Mouse (Mus musculus): ENCODE results near the gene Mospd1. TPM values are rescaled to one million over a fixed set of nuclear protein-coding genes. Genes with fewer than 3 reads are reported as not detected.

Mospd1 gene
- polyA plus RNA-seq, 1 experiment: 20.0 TPM

GRCm38 (mm10) chrX:53321111-53321510 lies 49.2 kb downstream of the Mospd1 start:
- H3K4me2 ChIP-seq (ENCODE audit: low read depth): no peak overlapping the region
- no peak overlapping the region for H3ac ChIP-seq (ENCODE audit: control insufficient read depth, insufficient read length)
- no peaks in the 10 kb centered on the region for H3K79me2 ChIP-seq (ENCODE audit: control insufficient read depth, insufficient read depth)
- no peak overlapping the region for H3K4me3 ChIP-seq
- no peaks in the 10 kb centered on the region for H3K36me3 ChIP-seq (ENCODE audit: control insufficient read depth, insufficient read depth)
- peaks cover 7% of the 10 kb centered on the region for H3K27me3 ChIP-seq (ENCODE audit: control insufficient read depth, insufficient read depth, insufficient read length)
- TF ChIP-seq MYOG (IDR thresholded peaks at IDR 0.05; ENCODE audit: control insufficient read depth in 1 of 3, insufficient read depth in 1 of 3, insufficient read length in 2 of 3, low read depth in 2 of 3) (no peak), REST (IDR thresholded peaks at IDR 0.05; ENCODE audit: insufficient read depth, insufficient read length) (no peak), USF1 (IDR thresholded peaks at IDR 0.05; ENCODE audit: low read depth) (no peak), CEBPB (IDR thresholded peaks at IDR 0.05; ENCODE audit: insufficient read depth, poor library complexity, severe bottlenecking) (no peak), TCF12 (IDR thresholded peaks at IDR 0.05; ENCODE audit: insufficient read depth, poor library complexity, severe bottlenecking) (no peak), TCF3 (IDR thresholded peaks at IDR 0.05; ENCODE audit: insufficient read length, low read depth) (no peak), E2F4 (IDR thresholded peaks at IDR 0.05; ENCODE audit: insufficient read depth) (no peak), POLR2AphosphoS2 (IDR thresholded peaks at IDR 0.05; ENCODE audit: insufficient read length, low read depth) (no peak), SRF (IDR thresholded peaks at IDR 0.05; ENCODE audit: control insufficient read depth, insufficient read length, low read depth) (no peak), MAX (IDR thresholded peaks at IDR 0.05; ENCODE audit: low read depth) (no peak), MYOD1 (IDR thresholded peaks at IDR 0.05; ENCODE audit: control insufficient read depth in 1 of 3, insufficient read length in 2 of 3, low read depth in 2 of 3) (no peak), POLR2A (IDR thresholded peaks at IDR 0.05; ENCODE audit: insufficient read length, low read depth) (no peak)

GRCm38 (mm10) chrX:53320564-53320963 lies 49.7 kb downstream of the Mospd1 start:
- TF ChIP-seq E2F4 (IDR thresholded peaks at IDR 0.05; ENCODE audit: insufficient read depth): no peak
- TF ChIP-seq USF1 (IDR thresholded peaks at IDR 0.05; ENCODE audit: low read depth): no peak
- TF ChIP-seq POLR2A (IDR thresholded peaks at IDR 0.05; ENCODE audit: insufficient read length, low read depth): no peak
- no peak for TF ChIP-seq MYOG (IDR thresholded peaks at IDR 0.05; ENCODE audit: control insufficient read depth in 1 of 3, insufficient read depth in 1 of 3, insufficient read length in 2 of 3, low read depth in 2 of 3)
- TF ChIP-seq POLR2AphosphoS2 (IDR thresholded peaks at IDR 0.05; ENCODE audit: insufficient read length, low read depth): no peak
- no peak for TF ChIP-seq SRF (IDR thresholded peaks at IDR 0.05; ENCODE audit: control insufficient read depth, insufficient read length, low read depth)
- no peak for TF ChIP-seq REST (IDR thresholded peaks at IDR 0.05; ENCODE audit: insufficient read depth, insufficient read length)
- no peak for TF ChIP-seq MAX (IDR thresholded peaks at IDR 0.05; ENCODE audit: low read depth)
- TF ChIP-seq TCF12 (IDR thresholded peaks at IDR 0.05; ENCODE audit: insufficient read depth, poor library complexity, severe bottlenecking): no peak
- TF ChIP-seq CEBPB (IDR thresholded peaks at IDR 0.05; ENCODE audit: insufficient read depth, poor library complexity, severe bottlenecking): no peak
- TF ChIP-seq MYOD1 (IDR thresholded peaks at IDR 0.05; ENCODE audit: control insufficient read depth in 1 of 3, insufficient read length in 2 of 3, low read depth in 2 of 3): no peak
- no peak for TF ChIP-seq TCF3 (IDR thresholded peaks at IDR 0.05; ENCODE audit: insufficient read length, low read depth)
- Histone ChIP-seq H3K4me3 (no peak overlapping the region), H3K27me3 (ENCODE audit: control insufficient read depth, insufficient read depth, insufficient read length) (peaks cover 7% of the 10 kb centered on the region), H3K4me2 (ENCODE audit: low read depth) (no peak overlapping the region), H3K79me2 (ENCODE audit: control insufficient read depth, insufficient read depth) (no peaks in the 10 kb centered on the region), H3ac (ENCODE audit: control insufficient read depth, insufficient read length) (no peak overlapping the region), H3K36me3 (ENCODE audit: control insufficient read depth, insufficient read depth) (no peaks in the 10 kb centered on the region)

Other genes starting within 250 kb of the Mospd1 start
- gene Plac1, start 130.4 kb downstream of the Mospd1 start, polyA plus RNA-seq (2012; fragmentation: generic; extraction: Trizol): 0.84 TPM
- gene Fam122b, start 100.7 kb downstream of the Mospd1 start, polyA plus RNA-seq (2012; fragmentation: generic; extraction: Trizol): 1.1 TPM
- not detected for gene Fam122c, start 97.1 kb downstream of the Mospd1 start, polyA plus RNA-seq (2012; fragmentation: generic; extraction: Trizol)
- gene Etd, start 64.4 kb upstream of the Mospd1 start, polyA plus RNA-seq (2012; fragmentation: generic; extraction: Trizol): not detected
- 3.3 TPM for gene Rtl8c, start 237.5 kb upstream of the Mospd1 start, polyA plus RNA-seq (2012; fragmentation: generic; extraction: Trizol)
- not detected for gene Gm14597, start 238.5 kb upstream of the Mospd1 start, polyA plus RNA-seq (2012; fragmentation: generic; extraction: Trizol)

Data from myocyte (in vitro differentiated cells).